Mouse (Mus musculus) neural tube, embryonic 11.5 days (tissue): Measurements from ENCODE around the gene Katnal1. TPM values are rescaled to one million over a fixed set of nuclear protein-coding genes. Genes with fewer than 3 reads are reported as not detected.

Experiments
- ATAC-seq: fragments of 200-750 bp; cut with Nextera tagmentation; 2 replicates; pipeline ENCODE4 v1.8.0; 2017; ENCODE audit warnings: moderate number of reproducible peaks, mild to moderate bottlenecking, moderate TSS enrichment, moderate library complexity; ENCODE audit not compliant: insufficient read depth, low FRiP score, low TSS enrichment
- DNase-seq: peaks from one replicate; pipeline ENCODE4 v3.0.0-alpha.2; 2015; ENCODE audit warnings: low spot score
- H3K27ac ChIP-seq: fragments of 300-500 bp; sonication (generic); 2 replicates; pipeline ENCODE4 v1.5.1; 2014; ENCODE audit warnings: low read depth, mild to moderate bottlenecking, low read length
- H3K27me3 ChIP-seq: fragments of 300-500 bp; sonication (generic); 2 replicates; pipeline ENCODE4 v1.6.1; 2014; ENCODE audit warnings: mild to moderate bottlenecking, low read length, mixed read lengths; ENCODE audit not compliant: control insufficient read depth, insufficient read depth
- H3K36me3 ChIP-seq: fragments of 300-500 bp; sonication (generic); 2 replicates; pipeline ENCODE4 v1.6.1; 2014; ENCODE audit warnings: mild to moderate bottlenecking, low read length, moderate library complexity, mixed read lengths; ENCODE audit not compliant: control insufficient read depth, insufficient read depth
- H3K4me1 ChIP-seq: fragments of 300-500 bp; sonication (generic); 2 replicates; pipeline ENCODE4 v1.6.1; 2014; ENCODE audit warnings: low read length, mixed read lengths; ENCODE audit not compliant: control insufficient read depth, insufficient read depth
- H3K4me2 ChIP-seq: fragments of 300-500 bp; sonication (generic); 2 replicates; pipeline ENCODE4 v1.6.1; 2014; ENCODE audit warnings: low read depth, mild to moderate bottlenecking, moderate library complexity
- H3K4me3 ChIP-seq: fragments of 300-500 bp; sonication (generic); 2 replicates; pipeline ENCODE4 v1.5.1; 2014; ENCODE audit warnings: low read depth, low read length
- H3K9ac ChIP-seq: fragments of 300-500 bp; sonication (generic); 2 replicates; pipeline ENCODE4 v1.6.1; 2014; ENCODE audit warnings: mild to moderate bottlenecking, low read length
- H3K9me3 ChIP-seq: fragments of 300-500 bp; sonication (generic); 2 replicates; pipeline ENCODE4 v1.6.1; 2016; ENCODE audit warnings: low read length; ENCODE audit not compliant: control insufficient read depth
- WGBS: fragments of 180-500 bp; shearing (Covaris S2); extraction: QIAGEN DNeasy Blood & Tissue Kit; methylation state at CpG from one replicate; pipeline ENCODE4 v1.1.7; 2014; 5-methylcytosine and 5-hydroxymethylcytosine counted together
- polyA plus RNA-seq: library from polyadenylated mRNA; unstranded; fragments of >200 nt; fragmentation: Nextera tagmentation; extraction: Ambion mirVana; gene quantifications from 2 replicates; pipeline ENCODE4 v1.2.1, GENCODE M21; 2014

The Katnal1 gene
- polyA plus RNA-seq = 23.4 and 34.1 TPM in 2 replicates

GRCm38 (mm10) chr5:148929116-148929449 is at the start of gene Katnal1:
TSS of gene Katnal1 (minus strand) at chr5:148929320.
- Histone ChIP-seq H3K9me3 (no peaks in the 10 kb centered on the region), H3K9ac (peak within 1 kb of the TSS; percentile 93), H3K4me2 (peak within 1 kb of the TSS; percentile 73), H3K27ac (peak within 1 kb of the TSS; percentile 94), H3K27me3 (no peaks in the 10 kb centered on the region), H3K4me1 (0 out of 2 replicates have a peak, but pooled peaks cover 11% of the 10 kb centered on the region), H3K4me3 (peak within 1 kb of the TSS; percentile 71), H3K36me3 (no peaks in the 10 kb centered on the region)
- DNase-seq (no peak), ATAC-seq (no peak)
- WGBS = under 1% methylated on average over 16 of the region's 16 CpGs

GRCm38 (mm10) chr5:148978458-148979165 is 49.5 kb upstream of the Katnal1 start:
- DNase-seq = peak; percentile 9
- no peak overlapping the region for H3K27ac ChIP-seq
- no peak overlapping the region for H3K9ac ChIP-seq
- H3K27me3 ChIP-seq = no peaks in the 10 kb centered on the region
- H3K4me3 ChIP-seq = no peak overlapping the region
- no peaks in the 10 kb centered on the region for H3K4me1 ChIP-seq
- H3K9me3 ChIP-seq = no peaks in the 10 kb centered on the region
- ATAC-seq = no peak
- WGBS = 73% methylated on average over 18 of the region's 18 CpGs
- H3K36me3 ChIP-seq = no peaks in the 10 kb centered on the region
- H3K4me2 ChIP-seq = no peak overlapping the region

- peak; percentile 31 for DNase-seq
- Histone ChIP-seq H3K4me3 (no peak overlapping the region), H3K27me3 (no peaks in the 10 kb centered on the region), H3K27ac (no peak overlapping the region), H3K9ac (no peak overlapping the region), H3K4me2 (no peak overlapping the region), H3K4me1 (no peaks in the 10 kb centered on the region), H3K36me3 (no peaks in the 10 kb centered on the region), H3K9me3 (no peaks in the 10 kb centered on the region)
- 29% methylated on average over 14 of the region's 14 CpGs for WGBS
- no peak for ATAC-seq
Observed at GRCm38 (mm10) chr5:148977698-148978457, 48.8 kb upstream of the Katnal1 start.

GRCm38 (mm10) chr5:148976876-148977275 is 47.8 kb upstream of the Katnal1 start:
- Histone ChIP-seq H3K4me1 (no peaks in the 10 kb centered on the region), H3K27ac (no peak overlapping the region), H3K9ac (no peak overlapping the region), H3K27me3 (no peaks in the 10 kb centered on the region), H3K36me3 (no peaks in the 10 kb centered on the region), H3K4me2 (no peak overlapping the region), H3K4me3 (no peak overlapping the region), H3K9me3 (no peaks in the 10 kb centered on the region)
- DNase-seq = peak; percentile 10
- 68% methylated on average over 8 of the region's 8 CpGs for WGBS
- no peak for ATAC-seq

GRCm38 (mm10) chr5:148975035-148975434 is 45.9 kb upstream of the Katnal1 start:
- Histone ChIP-seq H3K36me3 (no peaks in the 10 kb centered on the region), H3K4me2 (no peak overlapping the region), H3K27me3 (no peaks in the 10 kb centered on the region), H3K9ac (no peak overlapping the region), H3K27ac (no peak overlapping the region), H3K4me1 (no peaks in the 10 kb centered on the region), H3K9me3 (no peaks in the 10 kb centered on the region), H3K4me3 (no peak overlapping the region)
- DNase-seq (peak; percentile 0), ATAC-seq (no peak)
- 90% methylated on average over 12 of the region's 12 CpGs for WGBS

- no peak for ATAC-seq
Observed at GRCm38 (mm10) chr5:148973019-148973668, 44.0 kb upstream of the Katnal1 start.

GRCm38 (mm10) chr5:148972167-148972566 is 43.0 kb upstream of the Katnal1 start:
- 93% methylated on average over 8 of the region's 8 CpGs for WGBS

More at GRCm38 (mm10) chr5:148973019-148973668, 44.0 kb upstream of the Katnal1 start:
- H3K9ac ChIP-seq = no peak overlapping the region
- H3K4me3 ChIP-seq = no peak overlapping the region
- H3K36me3 ChIP-seq = no peaks in the 10 kb centered on the region
- H3K27ac ChIP-seq = no peak overlapping the region
- 11% methylated on average over 6 of the region's 6 CpGs for WGBS
- H3K9me3 ChIP-seq = no peaks in the 10 kb centered on the region
- H3K4me1 ChIP-seq = no peaks in the 10 kb centered on the region
- no peak overlapping the region for H3K4me2 ChIP-seq
- H3K27me3 ChIP-seq = no peaks in the 10 kb centered on the region
- no peak for DNase-seq

GRCm38 (mm10) chr5:148969648-148970047 is 40.5 kb upstream of the Katnal1 start:
- Histone ChIP-seq H3K4me3 (no peak overlapping the region), H3K36me3 (no peaks in the 10 kb centered on the region), H3K27me3 (no peaks in the 10 kb centered on the region), H3K4me1 (peaks cover 2% of the 10 kb centered on the region; the same call in 1 of the 2 replicates), H3K4me2 (no peak overlapping the region), H3K9me3 (no peaks in the 10 kb centered on the region), H3K9ac (no peak overlapping the region), H3K27ac (no peak overlapping the region)
- DNase-seq = no peak
- WGBS = 55% methylated on average over 9 of the region's 9 CpGs
- ATAC-seq = no peak

More at GRCm38 (mm10) chr5:148972167-148972566, 43.0 kb upstream of the Katnal1 start:
- no peak overlapping the region for H3K9ac ChIP-seq
- H3K27me3 ChIP-seq = no peaks in the 10 kb centered on the region
- DNase-seq = peak; percentile 1
- no peaks in the 10 kb centered on the region for H3K9me3 ChIP-seq
- H3K4me3 ChIP-seq = no peak overlapping the region
- no peaks in the 10 kb centered on the region for H3K36me3 ChIP-seq
- H3K4me1 ChIP-seq = no peaks in the 10 kb centered on the region
- no peak overlapping the region for H3K4me2 ChIP-seq
- no peak for ATAC-seq
- no peak overlapping the region for H3K27ac ChIP-seq
